Mouse (Mus musculus) colon, adult 2 months (tissue): ENCODE measurements around the gene Tbce. TPM values are rescaled to one million over a fixed set of nuclear protein-coding genes. Genes with fewer than 3 reads are reported as not detected.

ENCODE experiments used
- polyA plus RNA-seq: library from polyadenylated mRNA; depleted of rRNA; stranded (reverse); fragments of >200 nt; gene quantifications from 2 replicates; pipeline ENCODE4 v1.2.3, GENCODE M21; 2012; rRNA removed

Tbce gene
- 8.3 and 9.6 TPM in 2 replicates for polyA plus RNA-seq

DNA sequence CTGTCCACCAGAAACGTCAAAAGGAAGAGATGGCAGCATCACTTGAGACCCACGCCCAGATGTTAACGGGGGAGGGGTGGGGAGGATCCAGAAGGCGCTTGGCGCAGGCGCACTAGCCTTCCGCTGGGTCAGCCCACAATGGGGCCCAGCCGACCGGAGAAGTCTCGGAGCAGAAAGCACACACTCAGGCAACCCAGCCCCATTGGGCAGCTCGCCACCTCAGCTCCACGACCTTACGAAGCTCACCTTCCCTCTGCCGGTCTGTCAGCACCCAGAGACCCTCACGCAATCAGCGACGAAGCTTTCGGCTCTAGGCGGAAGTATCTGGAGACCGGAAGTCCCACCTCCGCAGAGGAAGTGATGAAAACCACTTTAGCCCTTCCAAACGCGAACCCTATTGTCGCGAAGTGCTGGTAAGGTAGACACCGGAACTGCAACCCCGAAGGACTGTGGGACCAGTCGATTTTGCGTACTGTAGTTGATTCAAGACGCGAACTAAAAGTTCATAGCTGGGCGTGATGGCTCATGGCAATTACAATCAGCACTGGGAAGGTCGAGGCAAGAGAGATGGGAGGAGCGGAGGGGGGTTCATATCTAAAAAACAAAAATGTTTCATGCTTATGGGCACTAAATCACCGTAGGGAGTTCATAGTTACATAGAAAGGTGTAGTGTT, at the start of gene Tbce:
Gene Tbce, minus strand, starts transcription at position 347 of the 674 bp plus-strand sequence.

DNA sequence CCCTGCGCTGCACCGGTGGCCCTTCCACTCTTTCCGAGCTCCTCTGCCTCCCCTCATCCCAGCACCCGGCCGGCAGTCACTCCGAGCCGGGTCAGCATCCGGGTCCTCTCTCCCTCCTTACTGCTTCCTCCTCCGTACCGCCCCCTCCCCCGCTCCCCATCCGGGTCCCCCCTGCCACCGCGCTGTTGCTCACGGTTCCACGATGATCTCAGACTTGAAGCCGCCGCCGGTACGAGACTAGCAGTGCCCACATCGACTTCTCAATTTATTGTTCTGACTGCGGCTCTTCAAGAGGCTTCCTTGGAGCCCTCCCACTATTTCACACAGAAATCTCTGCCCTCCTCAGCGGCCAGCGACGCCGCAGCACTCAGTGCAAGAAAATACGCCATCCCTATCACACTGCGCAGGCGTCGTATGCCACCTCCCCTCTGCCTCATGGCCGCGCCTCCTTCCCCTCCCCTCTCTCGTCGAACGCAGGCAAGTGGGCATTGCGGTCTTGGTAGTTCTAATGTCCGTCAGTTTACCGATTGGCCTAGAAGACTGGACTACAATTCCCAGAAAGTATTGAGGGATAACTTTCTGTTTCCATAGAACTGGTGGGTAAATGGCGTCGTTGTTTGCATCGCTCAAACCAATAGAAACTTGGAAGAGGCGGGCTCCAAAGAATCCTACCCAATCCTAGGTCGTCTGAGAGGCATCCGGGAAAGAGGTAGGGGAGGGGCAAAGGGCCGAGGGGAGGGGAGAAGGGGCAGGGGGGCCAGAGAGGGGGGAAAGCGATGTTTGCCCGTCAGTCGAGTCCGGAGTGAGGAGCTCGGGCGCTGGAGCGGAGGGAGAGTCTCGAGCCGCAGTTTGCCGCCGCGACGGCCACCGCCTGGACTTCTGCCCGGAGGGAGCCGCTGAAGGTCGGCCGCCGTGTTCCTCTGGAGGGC, 23.8 kb upstream of the Tbce start, which contains the start of the genes Arid4b and Ggps1:
Gene Arid4b, plus strand, starts transcription at position 220 of the 929 bp plus-strand sequence.
Gene Ggps1, minus strand, starts transcription at position 476 of the 929 bp plus-strand sequence.

DNA sequence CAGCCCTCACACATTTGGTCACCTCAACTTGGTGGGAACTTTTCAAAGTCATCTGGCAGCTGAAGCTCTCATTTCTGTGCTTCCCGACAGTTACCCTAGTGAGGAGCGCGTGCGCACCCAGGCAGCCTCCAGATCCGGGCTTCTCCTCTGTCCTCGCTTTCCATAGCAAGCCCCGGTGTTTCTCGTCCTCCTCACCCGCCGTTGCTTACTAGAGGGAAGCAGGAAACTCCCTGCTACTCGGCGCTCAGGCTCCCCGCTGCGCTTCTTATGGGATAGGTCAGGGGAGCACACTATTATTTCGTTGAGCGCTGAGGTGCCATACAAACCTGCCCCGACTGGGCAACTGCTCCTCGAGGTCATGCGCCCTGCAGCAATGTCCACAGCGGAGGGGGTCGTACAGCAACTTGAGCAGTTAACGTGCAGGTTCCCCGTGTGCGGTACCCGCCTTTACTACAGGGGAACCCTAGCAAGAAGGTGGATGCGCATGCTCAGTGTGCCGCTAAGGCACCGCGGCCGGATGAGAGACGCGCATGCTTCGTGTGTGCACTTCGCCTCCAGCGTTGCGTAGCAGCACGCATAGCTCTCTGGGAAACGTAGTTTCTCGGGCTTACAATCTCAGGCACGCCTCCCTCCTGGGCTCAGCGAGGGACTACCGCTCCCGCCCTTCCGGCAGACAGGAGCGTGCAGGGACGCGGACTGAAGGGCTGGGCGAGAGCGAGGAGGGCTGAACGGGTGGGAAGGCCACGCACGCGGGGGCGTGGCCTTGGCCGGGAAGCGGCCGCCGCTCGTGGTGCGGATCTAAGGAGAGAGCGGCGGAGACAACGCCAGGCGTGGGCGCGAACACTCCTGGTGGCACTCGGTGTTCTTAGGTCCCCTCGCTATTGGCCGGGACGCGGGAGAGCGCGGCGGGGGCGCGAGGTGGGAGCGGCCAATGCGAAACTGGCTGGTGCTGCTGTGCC, 85.3 kb downstream of the Tbce start, which contains the start of gene B3galnt2:
Gene B3galnt2, plus strand, starts transcription at position 596 of the 959 bp plus-strand sequence.

Other genes starting within 250 kb of the Tbce start
- 86.7 and 108 TPM in 2 replicates for gene B3galnt2, start 85.2 kb downstream of the Tbce start, polyA plus RNA-seq
- gene Arid4b, start 23.6 kb upstream of the Tbce start, polyA plus RNA-seq = 2.7 and 3.9 TPM in 2 replicates
- gene Ggps1, start 23.9 kb upstream of the Tbce start, polyA plus RNA-seq = 3.7 and 6.1 TPM in 2 replicates